Mouse (Mus musculus): ENCODE measurements at regions not wholly inside any gene's neighbourhood (a gene's known extent, or its start where the extent isn't known, plus 50 kb on each side); places are given as distances from the start of the nearest gene placed in this dataset.

- no peak overlapping the region for H3K9ac ChIP-seq (ENCODE audit: low read depth, low read length)
- no peak overlapping the region for H3K4me3 ChIP-seq (ENCODE audit: low read depth, low read length)
- H3K27ac ChIP-seq (ENCODE audit: low read depth, low read length), result no peak overlapping the region
- TF ChIP-seq CTCF (IDR thresholded peaks at IDR 0.05; ENCODE audit: low read depth), result no peak
- H3K4me1 ChIP-seq (replicated peaks; ENCODE audit: control insufficient read depth, insufficient read depth, low read length), result no peaks in the 10 kb centered on the region
- H3K27me3 ChIP-seq (replicated peaks; ENCODE audit: control insufficient read depth, insufficient read depth, low read length), result no peaks in the 10 kb centered on the region
- ATAC-seq, result no peak
- no peak overlapping the region for H3K4me2 ChIP-seq (replicated peaks; ENCODE audit: low read depth)
- H3K36me3 ChIP-seq (ENCODE audit: control insufficient read depth, insufficient read depth), result no peaks in the 10 kb centered on the region
- no peaks in the 10 kb centered on the region for H3K9me3 ChIP-seq (ENCODE audit: control insufficient read depth)
- 60% methylated on average over 4 of the region's 4 CpGs for WGBS
Observed at GRCm38 (mm10) chr13:44584551-44584950, 144.7 kb upstream of the Jarid2 start.

GRCm38 (mm10) chr13:44587846-44588245 is 141.4 kb upstream of the Jarid2 start:
- no peaks in the 10 kb centered on the region for H3K27me3 ChIP-seq (replicated peaks; ENCODE audit: control insufficient read depth, insufficient read depth, low read length)
- H3K4me1 ChIP-seq (replicated peaks; ENCODE audit: control insufficient read depth, insufficient read depth, low read length), result no peaks in the 10 kb centered on the region
- no peaks in the 10 kb centered on the region for H3K36me3 ChIP-seq (ENCODE audit: control insufficient read depth, insufficient read depth)
- no peak overlapping the region for H3K27ac ChIP-seq (ENCODE audit: low read depth, low read length)
- no peak for TF ChIP-seq CTCF (IDR thresholded peaks at IDR 0.05; ENCODE audit: low read depth)
- no peak overlapping the region for H3K4me2 ChIP-seq (replicated peaks; ENCODE audit: low read depth)
- no peaks in the 10 kb centered on the region for H3K9me3 ChIP-seq (ENCODE audit: control insufficient read depth)
- no peak overlapping the region for H3K4me3 ChIP-seq (ENCODE audit: low read depth, low read length)
- ATAC-seq, result no peak
- H3K9ac ChIP-seq (ENCODE audit: low read depth, low read length), result no peak overlapping the region
- WGBS, result 36% methylated on average over 4 of the region's 4 CpGs

- no peak overlapping the region for H3K4me2 ChIP-seq (replicated peaks; ENCODE audit: low read depth)
- no peak overlapping the region for H3K4me3 ChIP-seq (ENCODE audit: low read depth, low read length)
- no peak for TF ChIP-seq CTCF (IDR thresholded peaks at IDR 0.05; ENCODE audit: low read depth)
- no peak overlapping the region for H3K27ac ChIP-seq (ENCODE audit: low read depth, low read length)
- H3K36me3 ChIP-seq (ENCODE audit: control insufficient read depth, insufficient read depth), result no peaks in the 10 kb centered on the region
- H3K9ac ChIP-seq (ENCODE audit: low read depth, low read length), result no peak overlapping the region
- H3K9me3 ChIP-seq (ENCODE audit: control insufficient read depth), result no peaks in the 10 kb centered on the region
- WGBS, result 90% methylated on average over 5 of the region's 5 CpGs
- H3K4me1 ChIP-seq (replicated peaks; ENCODE audit: control insufficient read depth, insufficient read depth, low read length), result no peaks in the 10 kb centered on the region
- no peaks in the 10 kb centered on the region for H3K27me3 ChIP-seq (replicated peaks; ENCODE audit: control insufficient read depth, insufficient read depth, low read length)
- ATAC-seq, result no peak
Observed at GRCm38 (mm10) chr13:44594645-44595044, 134.6 kb upstream of the Jarid2 start.

- Histone ChIP-seq H3K36me3 (ENCODE audit: control insufficient read depth, insufficient read depth) (no peaks in the 10 kb centered on the region), H3K4me1 (replicated peaks; ENCODE audit: control insufficient read depth, insufficient read depth, low read length) (no peaks in the 10 kb centered on the region), H3K27ac (ENCODE audit: low read depth, low read length) (no peak overlapping the region), H3K9ac (ENCODE audit: low read depth, low read length) (no peak overlapping the region), H3K9me3 (ENCODE audit: control insufficient read depth) (no peaks in the 10 kb centered on the region), H3K4me3 (ENCODE audit: low read depth, low read length) (no peak overlapping the region), H3K4me2 (replicated peaks; ENCODE audit: low read depth) (no peak overlapping the region), H3K27me3 (replicated peaks; ENCODE audit: control insufficient read depth, insufficient read depth, low read length) (no peaks in the 10 kb centered on the region)
- ATAC-seq, result no peak
- WGBS, result 73% methylated on average over 1 of the region's 1 CpGs
- TF ChIP-seq CTCF (IDR thresholded peaks at IDR 0.05; ENCODE audit: low read depth), result no peak
Observed at GRCm38 (mm10) chr13:44597666-44598065, 131.6 kb upstream of the Jarid2 start.

GRCm38 (mm10) chr13:44601024-44601423 is 128.2 kb upstream of the Jarid2 start:
- WGBS, result 89% methylated on average over 2 of the region's 2 CpGs

GRCm38 (mm10) chr13:44602658-44603057 is 126.6 kb upstream of the Jarid2 start:
- WGBS, result 48% methylated on average over 6 of the region's 6 CpGs
- ATAC-seq, result no peak
- Histone ChIP-seq H3K27me3 (replicated peaks; ENCODE audit: control insufficient read depth, insufficient read depth, low read length) (no peaks in the 10 kb centered on the region), H3K9ac (ENCODE audit: low read depth, low read length) (no peak overlapping the region), H3K9me3 (ENCODE audit: control insufficient read depth) (no peaks in the 10 kb centered on the region), H3K4me3 (ENCODE audit: low read depth, low read length) (no peak overlapping the region), H3K36me3 (ENCODE audit: control insufficient read depth, insufficient read depth) (no peaks in the 10 kb centered on the region), H3K4me1 (replicated peaks; ENCODE audit: control insufficient read depth, insufficient read depth, low read length) (no peaks in the 10 kb centered on the region), H3K27ac (ENCODE audit: low read depth, low read length) (no peak overlapping the region), H3K4me2 (replicated peaks; ENCODE audit: low read depth) (no peak overlapping the region)
- no peak for TF ChIP-seq CTCF (IDR thresholded peaks at IDR 0.05; ENCODE audit: low read depth)

More at GRCm38 (mm10) chr13:44601024-44601423, 128.2 kb upstream of the Jarid2 start:
- Histone ChIP-seq H3K9me3 (ENCODE audit: control insufficient read depth) (no peaks in the 10 kb centered on the region), H3K4me3 (ENCODE audit: low read depth, low read length) (no peak overlapping the region), H3K4me2 (replicated peaks; ENCODE audit: low read depth) (no peak overlapping the region), H3K27ac (ENCODE audit: low read depth, low read length) (no peak overlapping the region), H3K4me1 (replicated peaks; ENCODE audit: control insufficient read depth, insufficient read depth, low read length) (no peaks in the 10 kb centered on the region), H3K27me3 (replicated peaks; ENCODE audit: control insufficient read depth, insufficient read depth, low read length) (no peaks in the 10 kb centered on the region), H3K9ac (ENCODE audit: low read depth, low read length) (no peak overlapping the region), H3K36me3 (ENCODE audit: control insufficient read depth, insufficient read depth) (no peaks in the 10 kb centered on the region)
- ATAC-seq, result no peak
- no peak for TF ChIP-seq CTCF (IDR thresholded peaks at IDR 0.05; ENCODE audit: low read depth)
